Mouse (Mus musculus) kidney, postnatal 4 days (tissue): ENCODE results near the gene Gm21118.
"Not testable (repeated sequence)": the region's sequence is repeated elsewhere in the genome, so short reads cannot be mapped to it uniquely, and the experiment has no call there.

Source experiments
- DNase-seq, 2 experiments: peaks; one replicate each; pipeline ENCODE4 v3.0.0; 2021; ENCODE audit warnings: mixed read lengths in 2 of 2

The Gm21118 gene

GRCm38 (mm10) chrY:70273542-70273941, at the start of gene Gm21118:
Gene Gm21118, minus strand, starts transcription at chrY:70273642.
- DNase-seq: not testable (repeated sequence)

GRCm38 (mm10) chrY:70303187-70303586, 29.7 kb upstream of the Gm21118 start, which contains the start of the genes Gm29423 and Gm29644:
Gene Gm29423, minus strand, starts transcription at chrY:70303287.
Gene Gm29644, minus strand, starts transcription at chrY:70303343.
- not testable (repeated sequence) for DNase-seq
